Mouse (Mus musculus): ENCODE data around the gene Disc1. TPM values are rescaled to one million over a fixed set of nuclear protein-coding genes. Genes with fewer than 3 reads are reported as not detected.

Disc1 gene
- total RNA-seq, 1 experiment from 2014 or later = 1.1 TPM

DNA sequence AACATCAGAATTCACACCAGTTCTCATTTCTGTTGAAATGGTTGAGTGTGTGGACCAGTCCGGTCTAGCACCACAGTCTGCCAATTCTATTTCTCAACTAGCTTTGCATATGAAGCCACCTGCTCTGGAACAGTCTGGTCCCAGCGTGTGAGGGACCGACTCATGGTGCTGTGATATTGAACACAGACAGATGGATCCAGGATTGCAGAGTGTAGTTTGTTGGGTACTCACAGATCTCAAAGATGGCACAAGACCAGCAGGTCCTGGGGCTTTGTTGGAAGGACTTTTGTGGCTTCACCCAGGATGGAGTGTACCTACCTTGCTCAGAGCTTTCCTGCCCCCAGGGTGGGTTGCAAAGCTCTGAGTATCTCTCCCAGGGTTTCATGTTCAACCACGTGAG lies 151.6 kb downstream of the Disc1 start:
- no peak for ATAC-seq (replicated peaks; ENCODE audit: low read depth, poor library complexity, severe bottlenecking)

DNA sequence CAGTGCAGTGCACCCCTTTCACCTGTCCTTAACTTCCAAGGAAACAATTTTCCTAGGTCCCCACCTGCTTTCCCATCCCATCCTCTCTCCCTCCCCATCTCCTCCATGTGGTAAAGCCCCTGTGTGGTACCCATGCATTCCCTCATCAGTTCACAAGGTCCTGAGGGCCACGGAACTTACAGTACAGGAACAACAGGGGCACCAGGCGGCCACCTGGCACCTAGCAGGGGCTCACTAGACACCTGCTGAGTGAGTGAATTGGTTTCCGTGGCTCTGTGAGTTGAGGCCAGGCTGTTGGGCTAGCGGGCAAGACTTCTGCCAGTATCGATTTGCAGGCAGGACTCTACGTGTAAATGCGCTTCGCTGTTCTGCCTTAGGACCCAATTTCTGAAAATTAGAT lies 152.4 kb downstream of the Disc1 start:
- ATAC-seq (replicated peaks; ENCODE audit: low read depth, poor library complexity, severe bottlenecking) = no peak

DNA sequence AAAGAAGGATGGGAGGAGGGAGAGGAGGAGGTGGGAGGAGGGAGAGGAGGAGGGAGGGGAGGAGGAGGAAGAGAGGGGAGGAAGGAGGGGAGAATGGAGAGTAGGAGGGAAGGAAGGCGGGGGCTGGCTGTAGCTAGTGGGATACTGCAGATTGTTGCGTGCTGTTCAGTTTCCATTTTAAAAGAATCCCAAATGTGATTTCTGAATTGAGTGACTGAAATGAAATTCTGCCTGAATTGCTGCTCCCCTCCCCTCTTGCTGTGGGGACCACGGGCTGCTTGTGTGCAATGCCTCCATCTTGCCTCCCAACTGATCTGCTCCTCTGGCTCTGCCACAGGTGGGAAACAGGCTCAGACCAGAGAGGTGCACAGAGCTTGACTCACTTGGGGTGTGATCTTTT lies 153.0 kb downstream of the Disc1 start:
- ATAC-seq (replicated peaks; ENCODE audit: low read depth, poor library complexity, severe bottlenecking) = no peak

DNA sequence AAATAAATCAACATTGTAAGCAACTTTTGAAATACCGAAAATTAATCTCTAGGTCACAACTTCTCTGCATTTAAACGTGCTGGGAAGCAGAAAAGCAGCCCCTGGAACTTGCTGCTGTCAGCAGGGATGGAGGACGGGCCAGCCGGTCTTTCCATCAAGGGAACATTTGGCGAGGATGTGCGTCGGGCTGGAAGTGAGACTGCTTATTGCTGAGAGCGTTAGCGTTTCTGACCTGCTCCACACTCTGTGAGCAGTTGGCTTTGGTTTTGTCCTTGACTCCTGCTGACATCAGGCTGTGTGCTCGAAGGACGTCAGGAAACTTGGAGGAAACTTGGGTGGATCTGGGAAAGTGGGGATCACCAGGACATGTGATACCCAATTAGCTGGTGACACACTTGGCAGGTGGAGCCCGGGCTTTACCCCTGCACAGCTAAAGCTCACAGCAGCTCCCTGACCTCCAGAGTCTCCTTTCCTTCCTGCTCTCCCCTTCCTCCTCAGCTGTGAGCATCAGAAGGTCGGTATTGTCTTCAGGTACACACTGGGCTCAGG lies 158.7 kb downstream of the Disc1 start:
- ATAC-seq (replicated peaks; ENCODE audit: low read depth, poor library complexity, severe bottlenecking) = no peak

DNA sequence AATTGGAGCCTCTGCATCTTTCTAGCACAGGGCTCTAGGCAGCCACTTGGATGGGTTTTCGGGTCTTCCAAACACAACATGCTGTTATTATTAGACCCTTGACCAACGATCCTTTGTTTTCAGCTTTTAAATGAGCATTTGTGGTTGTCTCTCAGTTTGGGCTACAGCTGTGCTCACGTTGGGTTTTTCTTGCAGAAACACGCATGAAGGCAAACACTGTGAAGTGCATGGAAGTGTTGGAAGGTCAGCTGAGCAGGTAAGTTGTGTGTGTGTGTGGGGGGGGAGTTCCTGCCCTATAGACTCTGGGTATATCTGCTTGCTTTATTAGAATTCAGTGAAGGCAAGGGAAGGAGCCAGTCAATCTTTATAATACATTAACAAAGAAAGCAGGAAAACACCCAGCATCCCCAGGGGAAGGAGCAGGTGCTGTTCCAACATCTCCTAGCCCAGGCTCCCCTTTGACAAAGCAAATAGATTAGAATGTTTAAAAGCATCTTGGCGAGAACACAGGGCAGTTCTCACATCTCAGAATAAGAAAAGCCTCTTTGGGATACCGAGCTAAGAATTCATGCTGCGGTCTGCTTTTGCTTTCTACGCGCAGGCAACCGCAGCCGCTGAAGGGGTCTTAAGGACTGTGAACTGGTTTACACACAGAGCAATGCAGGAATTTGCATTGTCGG lies 164.0 kb downstream of the Disc1 start:
- no peak for ATAC-seq (replicated peaks; ENCODE audit: low read depth, poor library complexity, severe bottlenecking)

DNA sequence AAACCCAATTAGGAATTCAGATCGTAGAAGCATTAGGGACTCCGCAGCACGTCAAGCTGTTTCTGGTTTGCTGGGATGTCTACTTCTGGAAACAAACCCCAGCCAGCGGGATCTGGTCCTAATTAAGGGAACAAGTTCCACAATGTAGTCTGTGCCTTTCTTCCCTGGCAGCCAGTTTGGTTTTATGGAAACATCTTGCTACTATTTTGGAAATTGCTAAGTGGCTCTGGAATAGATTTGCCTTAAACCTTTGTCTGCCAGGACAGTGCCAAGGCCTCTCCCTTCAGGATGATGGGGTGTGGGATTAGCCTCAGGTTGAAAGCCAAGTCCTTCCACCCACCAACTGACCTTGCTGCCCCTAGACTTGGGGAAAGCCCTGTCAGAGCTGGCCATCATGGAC lies 164.7 kb downstream of the Disc1 start:
- ATAC-seq (replicated peaks; ENCODE audit: low read depth, poor library complexity, severe bottlenecking) = no peak

DNA sequence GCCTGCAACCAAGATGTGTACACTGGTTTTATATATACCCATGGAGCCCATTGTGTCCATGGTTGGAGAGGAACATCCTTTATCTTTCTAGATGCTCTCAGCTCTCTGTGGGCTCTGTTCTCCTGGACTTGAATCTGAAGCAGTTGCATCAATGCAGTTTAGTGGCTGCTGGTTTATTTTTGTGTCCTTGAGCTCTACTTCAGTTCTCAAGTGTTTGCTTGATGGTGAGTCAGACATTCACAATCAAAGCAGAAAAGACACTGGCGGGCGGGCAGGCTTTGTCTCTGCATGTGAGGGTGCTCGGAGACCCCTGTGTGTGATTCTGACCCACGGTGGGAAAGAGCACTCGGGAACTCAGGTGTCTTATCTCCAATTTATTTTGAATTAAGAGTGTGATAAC lies 166.6 kb downstream of the Disc1 start:
- ATAC-seq (replicated peaks; ENCODE audit: low read depth, poor library complexity, severe bottlenecking) = no peak

DNA sequence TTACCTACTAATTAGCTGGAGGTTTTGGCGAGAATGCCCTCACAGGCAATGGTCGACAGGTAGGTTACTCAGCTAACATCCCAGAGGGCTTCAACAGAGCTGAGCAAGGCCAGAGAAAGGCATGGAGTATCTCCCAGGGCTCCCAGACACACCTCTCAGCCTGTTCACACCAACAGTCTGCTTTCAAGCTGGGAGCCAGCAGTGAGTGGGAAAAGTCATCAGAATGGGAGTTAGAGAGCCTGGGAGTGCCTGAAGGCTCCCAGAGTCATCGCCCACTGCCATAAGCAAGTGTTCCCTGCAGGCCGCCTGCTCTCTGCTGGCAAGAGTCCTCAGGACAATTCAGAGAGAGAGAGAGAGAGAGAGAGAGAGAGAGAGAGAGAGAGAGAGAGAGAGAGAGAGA lies 167.1 kb downstream of the Disc1 start:
- no peak for ATAC-seq (replicated peaks; ENCODE audit: low read depth, poor library complexity, severe bottlenecking)

DNA sequence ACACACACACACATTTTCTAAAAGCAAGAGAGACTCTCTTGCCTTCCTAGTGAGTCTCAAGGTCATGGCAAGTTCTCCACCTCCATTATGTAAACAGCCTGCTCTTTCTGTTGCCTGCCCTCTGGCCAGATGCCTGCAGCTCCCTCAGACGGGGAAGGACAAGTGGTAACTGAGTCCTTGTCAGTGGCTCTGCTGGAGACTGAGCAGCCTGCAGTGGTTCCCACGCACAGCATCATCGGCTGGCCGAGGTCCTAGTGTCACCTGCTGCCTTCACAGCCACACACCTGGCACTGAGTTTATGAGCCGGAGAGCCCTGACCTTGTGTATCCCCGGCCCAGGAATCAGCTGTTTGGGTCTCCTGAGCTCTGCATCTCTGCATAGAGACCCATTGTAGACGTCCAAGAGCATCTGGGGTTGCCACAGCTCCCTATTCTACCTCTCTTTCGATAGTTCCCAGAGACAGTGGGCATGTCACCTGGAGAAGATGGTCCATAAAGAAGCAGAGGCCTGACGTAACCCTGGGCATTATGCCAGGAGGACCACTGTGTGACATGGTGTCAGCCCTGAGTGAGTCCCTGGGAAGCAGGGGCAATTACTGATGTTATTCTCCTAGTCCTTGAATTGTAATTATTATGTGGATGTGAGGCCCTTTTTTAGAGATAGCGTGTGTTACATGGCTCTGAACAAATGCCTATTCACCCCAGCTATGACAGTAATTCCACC lies 169.2 kb downstream of the Disc1 start:
- ATAC-seq (replicated peaks; ENCODE audit: low read depth, poor library complexity, severe bottlenecking) = no peak

DNA sequence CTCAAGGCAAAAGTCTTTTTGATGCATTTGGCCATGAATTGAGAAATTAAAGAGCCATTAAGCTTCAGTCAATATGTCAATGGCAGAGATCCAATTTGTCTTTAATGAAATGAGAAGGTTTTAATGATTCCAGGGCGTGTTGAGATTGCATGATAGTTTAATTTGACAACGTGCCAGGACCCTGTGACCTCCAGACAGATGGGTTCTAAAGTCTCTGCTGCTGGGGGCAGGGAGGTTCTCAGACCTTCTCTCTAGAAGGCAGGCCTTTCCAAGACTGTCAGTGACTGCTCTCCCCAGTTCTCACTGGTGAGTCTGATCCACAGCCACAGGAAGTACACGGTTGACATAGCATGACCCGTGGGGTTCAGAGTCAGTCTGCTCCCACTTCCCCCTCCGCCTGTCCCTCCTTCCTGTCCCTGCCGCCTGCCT lies 170.3 kb downstream of the Disc1 start:
- ATAC-seq (replicated peaks; ENCODE audit: low read depth, poor library complexity, severe bottlenecking) = peak; percentile 75

DNA sequence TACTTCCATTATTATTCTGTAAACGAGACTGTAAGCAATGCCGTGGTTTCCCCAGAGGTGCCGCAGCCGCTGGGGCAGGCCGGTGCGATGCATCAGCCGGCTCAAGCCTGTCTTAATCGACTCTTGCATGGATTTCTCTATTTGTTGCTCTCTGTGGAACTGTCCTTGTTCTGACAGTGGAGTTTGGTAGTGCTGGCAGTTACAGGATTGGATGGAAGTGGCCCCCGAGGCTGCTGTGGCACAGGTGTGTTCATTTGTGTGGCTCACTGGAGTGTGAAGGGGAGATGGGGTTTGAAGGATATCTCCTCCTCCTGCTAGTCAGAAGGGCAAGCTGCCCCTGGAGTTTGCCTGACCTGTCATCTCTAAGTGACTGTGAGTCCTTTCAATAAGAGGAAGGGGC lies 171.3 kb downstream of the Disc1 start:
- no peak for ATAC-seq (replicated peaks; ENCODE audit: low read depth, poor library complexity, severe bottlenecking)

DNA sequence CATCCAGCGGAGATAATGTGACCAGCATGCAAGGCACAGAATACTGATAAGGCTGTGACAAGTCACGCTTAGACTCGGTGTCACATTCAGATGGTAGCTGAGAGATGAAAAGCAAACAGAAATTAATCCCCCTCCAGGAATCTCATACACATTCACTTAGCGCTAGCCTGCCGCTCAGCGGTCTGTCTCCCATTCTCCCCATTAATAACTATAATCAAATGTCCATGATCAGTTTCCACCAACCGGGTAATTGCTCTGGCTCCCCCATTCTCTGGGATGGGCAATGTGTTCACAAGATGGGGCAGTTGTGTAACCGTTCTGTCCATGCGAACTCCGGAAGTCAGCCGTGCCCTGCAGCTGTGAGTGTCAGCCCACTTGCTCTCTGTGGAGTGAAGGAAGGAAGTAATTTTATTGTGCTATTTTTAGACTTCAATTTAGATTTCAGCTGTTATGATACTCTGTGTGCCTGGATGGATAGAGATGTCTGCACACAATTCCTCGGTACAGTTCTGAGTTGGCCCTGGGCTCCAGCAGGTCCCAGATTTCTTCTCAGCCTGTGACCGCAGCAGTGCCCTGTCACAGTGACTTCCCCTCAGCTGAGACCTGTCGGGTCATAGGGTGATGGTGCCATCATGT lies 173.1 kb downstream of the Disc1 start:
- peak; percentile 73 for ATAC-seq (replicated peaks; ENCODE audit: low read depth, poor library complexity, severe bottlenecking)

DNA sequence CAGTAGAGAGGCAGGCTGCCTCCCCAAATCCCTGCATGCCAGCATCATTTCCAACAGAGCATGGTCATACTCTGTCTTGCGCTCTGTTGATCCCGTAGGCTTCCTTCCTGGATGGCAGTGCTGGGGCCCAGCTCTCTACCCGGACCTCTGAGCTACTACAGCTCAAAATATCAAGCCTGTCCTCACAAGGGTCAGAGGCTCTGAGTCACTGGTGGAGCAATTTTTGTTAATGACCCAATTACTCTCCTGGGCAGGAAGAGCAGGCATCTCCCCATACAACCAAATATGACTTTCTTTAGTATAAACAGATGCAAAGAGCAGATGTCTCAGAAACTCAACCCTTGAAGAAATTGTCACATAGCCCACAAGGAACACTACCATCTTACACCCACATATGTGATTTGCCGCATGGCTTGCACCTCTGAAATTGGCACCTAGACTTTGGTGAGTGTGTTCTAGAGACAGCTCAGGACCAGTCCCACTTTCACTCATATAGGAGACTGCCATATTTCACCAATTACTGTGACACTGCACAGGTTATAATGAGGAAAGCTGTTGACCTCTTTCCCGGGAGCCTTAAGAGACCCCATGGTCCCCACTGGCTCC lies 176.6 kb downstream of the Disc1 start:
- ATAC-seq (replicated peaks; ENCODE audit: low read depth, poor library complexity, severe bottlenecking) = no peak

DNA sequence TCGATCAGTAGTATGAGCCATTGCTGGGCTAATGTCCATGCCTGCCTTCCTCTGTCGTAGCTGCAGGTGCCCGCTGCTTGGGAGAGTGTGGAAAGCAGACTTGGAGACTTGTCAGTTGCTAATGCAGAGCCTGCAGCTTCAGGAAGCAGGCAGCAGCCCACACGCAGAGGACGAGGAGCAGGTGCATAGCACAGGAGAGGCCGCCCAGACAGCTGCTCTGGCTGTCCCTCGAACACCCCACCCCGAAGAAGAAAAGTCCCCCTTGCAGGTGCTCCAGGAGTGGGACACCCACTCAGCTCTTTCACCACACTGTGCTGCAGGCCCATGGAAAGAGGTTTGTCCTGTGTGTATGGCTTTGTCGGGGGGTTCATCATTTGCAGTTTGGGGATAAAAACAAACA lies 178.7 kb downstream of the Disc1 start:
- no peak for ATAC-seq (replicated peaks; ENCODE audit: low read depth, poor library complexity, severe bottlenecking)

DNA sequence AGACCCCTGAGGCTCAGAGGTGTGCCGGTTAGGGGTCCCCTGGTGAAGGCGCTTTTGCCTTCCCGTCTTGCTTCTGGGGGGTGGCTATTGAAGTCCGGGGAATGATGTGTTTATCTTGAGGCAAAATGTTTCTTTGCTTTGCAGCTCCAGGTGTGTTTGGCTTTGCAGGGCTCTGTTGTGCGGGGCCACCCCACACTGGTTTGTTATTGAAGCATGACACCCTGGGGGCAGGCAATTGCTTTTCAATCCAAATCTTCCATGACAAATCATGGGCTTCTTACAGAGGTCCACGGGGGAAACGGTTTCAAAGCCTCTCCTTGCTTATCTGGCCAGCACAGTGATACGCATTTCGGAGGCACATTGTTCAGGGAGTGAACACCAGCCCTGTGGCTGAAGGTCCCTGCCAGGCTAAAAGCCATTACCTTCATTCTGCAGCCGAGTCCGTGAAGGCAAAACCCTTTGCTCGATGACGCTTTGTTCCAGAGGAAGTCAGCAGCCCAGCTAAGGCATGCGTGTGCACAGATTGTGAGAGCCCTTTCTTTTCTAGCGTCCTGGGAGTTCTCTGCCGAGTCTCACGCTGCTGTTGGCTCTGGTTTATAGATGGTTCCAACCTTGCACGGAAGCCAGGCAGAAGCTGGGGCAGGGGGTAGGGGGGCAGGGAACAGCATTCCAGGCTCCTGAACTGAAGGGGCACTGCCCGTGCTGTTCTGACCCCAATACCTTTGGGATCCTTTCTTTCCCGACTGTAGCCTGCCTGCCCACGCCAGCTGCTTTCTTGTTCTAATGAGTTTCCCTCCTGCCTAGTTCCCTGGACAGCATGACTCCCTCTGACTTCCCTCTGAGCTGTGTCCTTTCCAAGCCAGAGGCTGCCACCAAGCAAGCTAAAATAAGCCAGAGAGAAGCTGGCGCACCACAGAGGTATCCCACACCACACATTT lies 182.2 kb downstream of the Disc1 start:
- ATAC-seq (replicated peaks; ENCODE audit: low read depth, poor library complexity, severe bottlenecking) = no peak

DNA sequence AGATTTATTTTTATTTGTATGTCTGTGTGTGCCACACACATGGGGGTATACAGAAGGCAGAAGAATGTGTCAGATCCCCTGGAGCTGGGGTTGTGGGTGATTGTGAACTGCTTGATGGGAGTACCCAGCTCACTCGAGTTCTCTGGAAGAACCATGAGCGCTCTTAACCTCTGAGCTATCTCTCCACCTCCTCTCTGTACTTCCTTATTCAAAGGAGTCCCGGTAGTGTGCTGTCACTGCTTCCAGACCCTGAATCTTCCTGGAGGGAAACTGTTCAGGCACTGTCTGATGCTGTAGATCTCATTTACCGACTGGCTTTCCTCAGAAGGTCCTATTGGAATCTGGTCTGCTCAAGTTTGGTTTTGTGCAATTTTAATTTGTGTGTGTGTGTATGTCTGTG lies 186.8 kb downstream of the Disc1 start:
- ATAC-seq (replicated peaks; ENCODE audit: low read depth, poor library complexity, severe bottlenecking) = peak; percentile 62

DNA sequence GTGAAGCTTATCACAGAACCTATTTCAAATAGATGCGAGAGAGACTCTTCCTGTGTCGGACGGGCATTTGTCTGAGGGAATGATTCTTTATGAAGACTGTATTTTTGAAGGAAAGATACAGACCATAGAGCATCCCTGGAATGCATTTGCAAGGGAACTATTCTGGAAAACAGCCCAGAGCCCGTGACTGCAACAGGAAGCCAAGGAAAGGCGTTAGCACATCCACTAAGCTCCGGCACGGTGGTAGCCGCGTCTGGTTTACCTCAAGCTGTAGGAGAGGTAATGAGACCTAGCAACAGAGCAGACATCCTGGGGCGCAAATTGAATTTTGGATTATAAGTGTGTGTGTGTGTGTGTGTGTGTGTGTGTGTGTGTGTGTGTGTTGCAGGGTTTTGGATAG lies 188.4 kb downstream of the Disc1 start:
- ATAC-seq (replicated peaks; ENCODE audit: low read depth, poor library complexity, severe bottlenecking) = no peak

DNA sequence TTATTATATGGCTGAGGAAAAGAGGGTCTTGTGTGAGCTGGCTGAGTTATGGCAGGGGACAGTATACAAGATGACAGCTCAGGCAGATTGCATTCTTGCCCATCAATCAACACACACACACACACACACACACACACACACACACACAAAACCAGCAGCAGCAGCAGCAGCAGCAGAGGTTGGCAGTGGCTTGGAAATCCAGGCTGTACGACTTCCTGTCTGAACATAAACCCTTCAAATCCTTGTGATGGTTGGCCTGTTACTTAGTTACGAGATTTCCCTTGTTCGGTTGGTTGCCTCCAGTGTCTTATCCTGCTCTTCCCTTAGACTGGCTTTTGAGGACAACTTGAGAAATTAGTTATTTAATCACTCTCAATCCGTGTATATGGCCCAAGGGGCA lies 188.9 kb downstream of the Disc1 start:
- ATAC-seq (replicated peaks; ENCODE audit: low read depth, poor library complexity, severe bottlenecking) = no peak

DNA sequence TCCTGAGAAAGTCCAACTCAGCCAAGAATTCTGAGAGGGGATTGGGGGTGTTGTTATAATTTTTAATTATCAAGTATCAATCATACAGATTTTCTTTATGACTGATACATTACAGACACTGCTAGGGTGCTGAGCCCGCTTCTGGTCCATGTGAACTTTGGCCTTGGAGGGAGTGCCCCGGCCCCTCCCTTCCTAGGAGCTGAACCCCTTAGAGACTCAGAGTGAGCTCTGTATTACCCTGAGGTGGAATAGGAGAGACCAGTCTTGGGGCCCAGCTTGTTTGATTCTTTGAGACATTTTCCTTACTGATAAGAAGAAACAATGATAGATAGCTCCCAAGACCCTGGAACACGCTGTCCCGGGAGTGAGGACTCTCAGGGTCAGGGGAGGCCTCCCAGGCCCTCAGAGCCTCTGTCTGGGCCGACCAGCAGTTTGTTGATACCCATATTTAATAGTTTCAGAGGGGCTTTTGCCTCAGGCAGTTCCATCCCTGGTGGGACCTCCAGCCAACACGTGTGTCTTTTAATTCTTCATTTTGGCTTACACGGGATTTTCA lies 192.8 kb downstream of the Disc1 start:
- ATAC-seq (replicated peaks; ENCODE audit: low read depth, poor library complexity, severe bottlenecking) = no peak

All from common myeloid progenitor, adult 5-6 weeks (primary cell).